Mouse (Mus musculus) heart, postnatal 10 days (tissue): ENCODE results near the gene Acvrl1. TPM values are rescaled to one million over a fixed set of nuclear protein-coding genes. Genes with fewer than 3 reads are reported as not detected.

Source experiments
- DNase-seq, 2 experiments: peaks; one replicate each; pipeline ENCODE4 v3.0.0; 2021
- intact Hi-C: fragments of 180-260 bp; cut with DNase I; formaldehyde crosslinking; loops from one replicate; pipeline ENCODE4 v1.15.1; 2025
- total RNA-seq, 2 experiments: library from RNA; stranded (reverse); gene quantifications; 2 replicates each; pipeline ENCODE4 v1.2.3; 2021

Acvrl1 gene
- 10 to 100 TPM; 27.1 to 36.6 TPM for total RNA-seq

GRCm38 (mm10) chr15:101128181-101129089, at the start of gene Acvrl1:
Gene Acvrl1 (plus strand): TSS chr15:101128522.
- intact Hi-C loops, result loop anchor here (2.0 kb wide), 1 partner anchor 16 kb away; no protein-coding TSS in a partner anchor
- peak; percentile 76 to 79 for DNase-seq

GRCm38 (mm10) chr15:101078731-101079156, 49.6 kb upstream of the Acvrl1 start:
- intact Hi-C loops, result loop anchor here (2.0 kb wide), 1 partner anchor 26 kb away; no protein-coding TSS in a partner anchor
- peak; percentile 89 for DNase-seq

GRCm38 (mm10) chr15:101080031-101080520, 48.2 kb upstream of the Acvrl1 start:
- intact Hi-C loops, result no loop called here
- DNase-seq, result no peak

- DNase-seq, result no peak
Observed at GRCm38 (mm10) chr15:101081035-101081548, 47.2 kb upstream of the Acvrl1 start.

GRCm38 (mm10) chr15:101082236-101082635, 46.1 kb upstream of the Acvrl1 start:
- DNase-seq, result no peak
- intact Hi-C loops, result no loop called here

More at GRCm38 (mm10) chr15:101081035-101081548, 47.2 kb upstream of the Acvrl1 start:
- intact Hi-C loops, result no loop called here

- intact Hi-C loops, result no loop called here
- no peak for DNase-seq
Observed at GRCm38 (mm10) chr15:101084499-101084898, 43.8 kb upstream of the Acvrl1 start.

- DNase-seq, result no peak
- intact Hi-C loops, result no loop called here
Observed at GRCm38 (mm10) chr15:101086451-101086850, 41.9 kb upstream of the Acvrl1 start.

GRCm38 (mm10) chr15:101086956-101087355, 41.4 kb upstream of the Acvrl1 start:
- intact Hi-C loops, result no loop called here
- no peak for DNase-seq

- intact Hi-C loops, result no loop called here
- DNase-seq, result no peak
Observed at GRCm38 (mm10) chr15:101088291-101088690, 40.0 kb upstream of the Acvrl1 start.

- intact Hi-C loops, result no loop called here
Observed at GRCm38 (mm10) chr15:101091551-101091950, 36.8 kb upstream of the Acvrl1 start.

GRCm38 (mm10) chr15:101092121-101092828, 36.0 kb upstream of the Acvrl1 start:
- intact Hi-C loops, result no loop called here
- DNase-seq, result no peak

More at GRCm38 (mm10) chr15:101091551-101091950, 36.8 kb upstream of the Acvrl1 start:
- DNase-seq, result no peak

GRCm38 (mm10) chr15:101092829-101093648, 35.3 kb upstream of the Acvrl1 start:
- intact Hi-C loops, result no loop called here

GRCm38 (mm10) chr15:101093988-101094387, 34.3 kb upstream of the Acvrl1 start:
- intact Hi-C loops, result no loop called here
- no peak for DNase-seq

More at GRCm38 (mm10) chr15:101092829-101093648, 35.3 kb upstream of the Acvrl1 start:
- no peak for DNase-seq

- DNase-seq, result no peak
- intact Hi-C loops, result no loop called here
Observed at GRCm38 (mm10) chr15:101094979-101095378, 33.3 kb upstream of the Acvrl1 start.

- intact Hi-C loops, result no loop called here
- DNase-seq, result no peak
Observed at GRCm38 (mm10) chr15:101095392-101095791, 32.9 kb upstream of the Acvrl1 start.

- peak in 1 of 2 experiments; percentile 53 for DNase-seq
- intact Hi-C loops, result no loop called here
Observed at GRCm38 (mm10) chr15:101097985-101098651, 30.2 kb upstream of the Acvrl1 start.

GRCm38 (mm10) chr15:101100996-101101395, 27.3 kb upstream of the Acvrl1 start:
- DNase-seq, result no peak
- intact Hi-C loops, result no loop called here

- intact Hi-C loops, result loop anchor here (2.0 kb wide), 1 partner anchor 25 kb away; the partner anchor contains the start of gene Fignl2
- no peak for DNase-seq
Observed at GRCm38 (mm10) chr15:101103605-101104304, 24.6 kb upstream of the Acvrl1 start.
